Comparison of ENCODE assay signal across 28 mouse cellular contexts in the genomic region with DNA sequence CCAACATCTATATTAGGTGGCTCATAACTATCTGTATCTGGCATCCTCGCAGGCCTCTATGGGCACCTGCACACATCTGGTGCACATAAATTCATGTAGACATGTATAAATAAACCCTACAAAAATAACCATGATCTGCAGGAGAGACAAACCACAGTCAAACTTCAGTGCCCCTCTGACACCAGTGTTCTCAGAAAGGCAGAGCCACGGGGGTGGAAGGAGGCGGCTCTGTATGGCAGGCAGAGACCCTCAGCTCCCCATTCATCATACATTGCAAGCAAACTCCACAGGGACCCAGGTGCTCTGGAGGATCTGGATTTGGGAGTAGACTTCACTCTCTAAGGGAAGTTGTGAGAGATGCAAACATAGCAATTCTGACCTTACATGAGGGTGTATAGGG. TPM values are rescaled to one million over a fixed set of nuclear protein-coding genes. Genes with fewer than 3 reads are reported as not detected.
DNase-seq lines count a peak whose midpoint lies in the region; ATAC-seq and TF ChIP-seq lines count a peak whose summit lies in the region.
"Had no signal": no experiment of that assay in that cellular context is flagged by ENCODE, and none has a peak within 500 bp of the region (broad histone marks: within the 10 kb centered on the region; RNA-seq: fewer than 3 reads in every experiment).

No protein-coding gene starts in this region.

- intact Hi-C loops in gastrocnemius, postnatal 14 days (cut with DNase I; ENCODE audit: low total_unique reads) = no loop called here

- H3K9ac ChIP-seq in heart, embryonic 16.5 days (ENCODE audit: low read length) = no peak overlapping the region
- H3K9ac ChIP-seq in midbrain, embryonic 11.5 days (ENCODE audit: low read length) = no peak overlapping the region
- no peak overlapping the region for H3K9ac ChIP-seq in midbrain, postnatal 0 days (replicated peaks; ENCODE audit: low read length, poor library complexity, severe bottlenecking)
- H3K9ac ChIP-seq: heart, embryonic 15.5 days; hindbrain, embryonic 12.5 days; lung, embryonic 15.5 days; neural tube, embryonic 15.5 days had no signal

- no peak for DNase-seq in heart, adult 18-20 months
- DNase-seq in midbrain, embryonic 11.5 days (ENCODE audit: low spot score, missing footprints) = peak; percentile 54
- no peak for DNase-seq in midbrain, postnatal 0 days (ENCODE audit: low spot score)
- peak; percentile 80 for DNase-seq in A20 (ENCODE audit: low read depth, low spot score)
- DNase-seq in splenic B cell, adult 2 months (ENCODE audit: low read depth, low spot score) = peak; percentile 31
- no peak for DNase-seq in gastrocnemius, postnatal 14 days
- DNase-seq in cerebellum, adult 9-11 months = no peak
- DNase-seq: cerebellum, adult 18-20 months; cerebellum, postnatal 14 days; gastrocnemius, adult 2 months; heart, postnatal 36 days; kidney, adult 8-10 months; layer of hippocampus, postnatal 36 days; lung, postnatal 36 days; midbrain, embryonic 14.5 days; retina, postnatal 1 day; right cerebral cortex, postnatal 14 days had no signal

- ATAC-seq in heart, embryonic 16.5 days (replicated peaks; ENCODE audit: extremely low read depth, insufficient read depth, low FRiP score) = no peak
- ATAC-seq in midbrain, embryonic 11.5 days (ENCODE audit: low FRiP score) = no peak
- ATAC-seq in midbrain, postnatal 0 days (ENCODE audit: low FRiP score) = no peak
- ATAC-seq: CD4-positive, CD25-positive, alpha-beta regulatory T cell, adult 4 months; forebrain, embryonic 16.5 days; intestine, embryonic 16.5 days had no signal

- no peaks in the 10 kb centered on the region for H3K36me3 ChIP-seq in heart, embryonic 16.5 days (ENCODE audit: control insufficient read depth, insufficient read depth)
- no peaks in the 10 kb centered on the region for H3K36me3 ChIP-seq in midbrain, embryonic 11.5 days (ENCODE audit: control insufficient read depth, insufficient read depth, low read length)
- no peaks in the 10 kb centered on the region for H3K36me3 ChIP-seq in midbrain, postnatal 0 days (ENCODE audit: insufficient read depth, low read length)
- H3K36me3 ChIP-seq in splenic B cell, adult 2 months (ENCODE audit: control insufficient read depth, insufficient read depth, low read length, poor library complexity, severe bottlenecking) = no peaks in the 10 kb centered on the region
- H3K36me3 ChIP-seq: heart, embryonic 15.5 days; hindbrain, embryonic 12.5 days; lung, embryonic 15.5 days; neural tube, embryonic 15.5 days had no signal

- no peak overlapping the region for H3K4me2 ChIP-seq in heart, embryonic 16.5 days (ENCODE audit: low read depth, low read length)
- H3K4me2 ChIP-seq in midbrain, embryonic 11.5 days = no peak overlapping the region
- H3K4me2 ChIP-seq in midbrain, postnatal 0 days (ENCODE audit: low read depth, low read length, poor library complexity, severe bottlenecking) = no peak overlapping the region
- H3K4me2 ChIP-seq: heart, embryonic 15.5 days; hindbrain, embryonic 12.5 days; lung, embryonic 15.5 days; neural tube, embryonic 15.5 days had no signal

- peak overlapping the region; percentile 43; the same call in 1 of the 2 replicates for H3K27ac ChIP-seq in heart, embryonic 16.5 days (ENCODE audit: low read length)
- H3K27ac ChIP-seq in midbrain, embryonic 11.5 days (ENCODE audit: low read depth, low read length) = no peak overlapping the region
- H3K27ac ChIP-seq in midbrain, postnatal 0 days (ENCODE audit: low read depth, low read length) = no peak overlapping the region
- H3K27ac ChIP-seq: gastrocnemius, adult 2 months; heart, embryonic 15.5 days; hindbrain, embryonic 12.5 days; kidney, postnatal 0 days; lung, embryonic 15.5 days; neural tube, embryonic 15.5 days had no signal

- peaks cover 4% of the 10 kb centered on the region; the same call in 1 of the 2 replicates for H3K9me3 ChIP-seq in heart, embryonic 16.5 days (replicated peaks; ENCODE audit: control insufficient read depth, low read length)
- H3K9me3 ChIP-seq in midbrain, embryonic 11.5 days (ENCODE audit: control insufficient read depth, low read length) = peaks cover 3% of the 10 kb centered on the region; the same call in 1 of the 2 replicates
- no peaks in the 10 kb centered on the region for H3K9me3 ChIP-seq in midbrain, postnatal 0 days (ENCODE audit: low read length)
- H3K9me3 ChIP-seq: heart, embryonic 10.5 days; heart, embryonic 15.5 days; hindbrain, embryonic 12.5 days; lung, embryonic 15.5 days; neural tube, embryonic 15.5 days had no signal

- H3K4me3 ChIP-seq in heart, embryonic 16.5 days (ENCODE audit: low read length) = no peak overlapping the region
- no peak overlapping the region for H3K4me3 ChIP-seq in midbrain, embryonic 11.5 days (ENCODE audit: low read depth, low read length)
- no peak overlapping the region for H3K4me3 ChIP-seq in midbrain, postnatal 0 days (ENCODE audit: low read depth, low read length)
- H3K4me3 ChIP-seq: erythroblast, embryonic 14.5 days; gastrocnemius, adult 2 months; heart, embryonic 10.5 days; heart, embryonic 15.5 days; hindbrain, embryonic 12.5 days; lung, embryonic 15.5 days; neural tube, embryonic 15.5 days had no signal

- peaks cover 7% of the 10 kb centered on the region; the same call in 1 of the 2 replicates for H3K4me1 ChIP-seq in heart, embryonic 16.5 days (ENCODE audit: control insufficient read depth, insufficient read depth, low read length)
- H3K4me1 ChIP-seq in midbrain, embryonic 11.5 days (ENCODE audit: control insufficient read depth, insufficient read depth, low read length) = no peaks in the 10 kb centered on the region
- no peaks in the 10 kb centered on the region for H3K4me1 ChIP-seq in midbrain, postnatal 0 days (ENCODE audit: insufficient read depth, low read length)
- H3K4me1 ChIP-seq: hindbrain, embryonic 12.5 days; neural tube, embryonic 15.5 days had no signal

- no peaks in the 10 kb centered on the region for H3K27me3 ChIP-seq in heart, embryonic 16.5 days (ENCODE audit: control insufficient read depth, insufficient read depth, low read length)
- H3K27me3 ChIP-seq in midbrain, embryonic 11.5 days (ENCODE audit: control insufficient read depth, insufficient read depth, low read length) = 0 out of 2 replicates have a peak, but pooled peaks cover under 1% of the 10 kb centered on the region
- H3K27me3 ChIP-seq in midbrain, postnatal 0 days (ENCODE audit: insufficient read depth, low read length) = no peaks in the 10 kb centered on the region
- H3K27me3 ChIP-seq in splenic B cell, adult 2 months (ENCODE audit: control insufficient read depth, insufficient read depth, low read length, poor library complexity, severe bottlenecking) = no peaks in the 10 kb centered on the region
- H3K27me3 ChIP-seq: heart, embryonic 15.5 days; lung, embryonic 15.5 days had no signal

- WGBS in heart, embryonic 16.5 days = 67% methylated on average over 3 of the region's 3 CpGs
- 89% methylated on average over 3 of the region's 3 CpGs for WGBS in midbrain, embryonic 11.5 days
- 99% methylated on average over 3 of the region's 3 CpGs for WGBS in midbrain, postnatal 0 days

- no peak for TF ChIP-seq CTCF in midbrain, postnatal 0 days (IDR thresholded peaks at IDR 0.05)

RNA-seq across cellular contexts. Expression of a gene that starts 6.6 kb away (rescaled TPM):
- polyA plus RNA-seq in heart, embryonic 16.5 days (2015; fragmentation: Nextera tagmentation; extraction: Ambion mirVana) = 4.7 and 7.5 TPM in 2 replicates
- total RNA-seq in heart, adult 18-20 months (2021) = 1 to 10 TPM in 1 of 2 experiments, under 1 TPM in 1; 0.95 to 1.4 TPM
- 1.0 and 1.5 TPM in 2 replicates for polyA plus RNA-seq in midbrain, embryonic 11.5 days (2014; fragmentation: Nextera tagmentation; extraction: Ambion mirVana)
- total RNA-seq in midbrain, postnatal 0 days (2014; rRNA removed) = 8.6 and 8.9 TPM in 2 replicates
- 2.0 and 2.2 TPM in 2 replicates for polyA plus RNA-seq in midbrain, postnatal 0 days (2015; fragmentation: Nextera tagmentation; extraction: Ambion mirVana)
- total RNA-seq in gastrocnemius, postnatal 14 days (2021) = 1 to 10 TPM in 1 of 2 experiments, under 1 TPM in 1; 0.40 to 1.3 TPM

Comparison
In these comparisons a context has a peak if more than half of its experiments do, and no peak if none do; other contexts are left out.
1. DNase-seq: peak in midbrain, embryonic 11.5 days (single experiment), A20 (single experiment) and splenic B cell, adult 2 months (single experiment); none in heart, adult 18-20 months (0 of 2), midbrain, postnatal 0 days (single experiment), gastrocnemius, postnatal 14 days (single experiment) and cerebellum, adult 9-11 months (single experiment).